Mouse (Mus musculus): ENCODE data around the gene Pop5.

Pop5 gene

GRCm38 (mm10) chr5:115215273-115216185 lies 20.1 kb upstream of the Pop5 start:
- DNase-seq (ENCODE audit: low spot score), result no peak

GRCm38 (mm10) chr5:115217998-115218397 lies 17.6 kb upstream of the Pop5 start:
- DNase-seq (ENCODE audit: low spot score), result no peak

GRCm38 (mm10) chr5:115220931-115221640 lies 14.6 kb upstream of the Pop5 start:
- DNase-seq (ENCODE audit: low spot score), result no peak

- DNase-seq (ENCODE audit: low spot score), result no peak
These were observed 13.2 kb upstream of the Pop5 start for GRCm38 (mm10) chr5:115222485-115222884.

- DNase-seq (ENCODE audit: low spot score), result no peak
These were observed 4.6 kb upstream of the Pop5 start for GRCm38 (mm10) chr5:115230830-115231551.

- DNase-seq (ENCODE audit: low spot score), result no peak
These were observed 4.0 kb upstream of the Pop5 start for GRCm38 (mm10) chr5:115231552-115232120.

- DNase-seq (ENCODE audit: low spot score), result no peak
These were observed 3.1 kb upstream of the Pop5 start for GRCm38 (mm10) chr5:115232516-115232915.

GRCm38 (mm10) chr5:115233031-115233780 lies 2.4 kb upstream of the Pop5 start:
- DNase-seq (ENCODE audit: low spot score), result no peak

- DNase-seq (ENCODE audit: low spot score), result no peak
These were observed 1.1 kb upstream of the Pop5 start for GRCm38 (mm10) chr5:115234519-115234918.

GRCm38 (mm10) chr5:115235323-115235771 lies 289 bp upstream of the Pop5 start:
- peak; percentile 48 for DNase-seq (ENCODE audit: low spot score)

- peak; percentile 87 for DNase-seq (ENCODE audit: low spot score)
These were observed 2.4 kb downstream of the Pop5 start for GRCm38 (mm10) chr5:115237803-115238728.

GRCm38 (mm10) chr5:115238729-115239195 lies 3.1 kb downstream of the Pop5 start:
- no peak for DNase-seq (ENCODE audit: low spot score)

- DNase-seq (ENCODE audit: low spot score), result no peak
These were observed 4.6 kb downstream of the Pop5 start for GRCm38 (mm10) chr5:115240191-115240590.

GRCm38 (mm10) chr5:115255472-115255871 lies 19.8 kb downstream of the Pop5 start:
- no peak for DNase-seq (ENCODE audit: low spot score)

GRCm38 (mm10) chr5:115256909-115257546 lies 21.4 kb downstream of the Pop5 start:
- DNase-seq (ENCODE audit: low spot score), result no peak

GRCm38 (mm10) chr5:115260356-115260755 lies 24.7 kb downstream of the Pop5 start:
- DNase-seq (ENCODE audit: low spot score), result no peak

- no peak for DNase-seq (ENCODE audit: low spot score)
These were observed 25.5 kb downstream of the Pop5 start for GRCm38 (mm10) chr5:115261141-115261540.

GRCm38 (mm10) chr5:115261880-115262279 lies 26.2 kb downstream of the Pop5 start:
- no peak for DNase-seq (ENCODE audit: low spot score)

GRCm38 (mm10) chr5:115262502-115263291 lies 27.1 kb downstream of the Pop5 start:
- DNase-seq (ENCODE audit: low spot score), result no peak

All from ovary, adult 18-20 months (tissue).